Mouse (Mus musculus) left cerebral cortex, postnatal 10 days (tissue): Measurements from ENCODE around the gene Nudt15. TPM values are rescaled to one million over a fixed set of nuclear protein-coding genes. Genes with fewer than 3 reads are reported as not detected.
"Not testable (repeated sequence)": the region's sequence is repeated elsewhere in the genome, so short reads cannot be mapped to it uniquely, and the experiment has no call there.

Experiments
- DNase-seq, 2 experiments: peaks; one replicate each; pipeline ENCODE4 v3.0.0; 2021 to 2022; ENCODE audit warnings: low spot score in 2 of 2, mixed read lengths in 1 of 2; ENCODE audit errors: extremely low spot score in 1 of 2
- intact Hi-C: fragments of 180-260 bp; cut with DNase I; formaldehyde crosslinking; loops from one replicate; pipeline ENCODE4 v1.15.1; 2025
- total RNA-seq, 2 experiments: library from RNA; stranded (reverse); gene quantifications; 2 replicates each; pipeline ENCODE4 v1.2.3; 2021

Gene Nudt15
- 1 to 10 TPM; 6.9 to 7.9 TPM for total RNA-seq

GRCm38 (mm10) chr14:73548051-73548450 is at the start of gene Nudt15:
Gene Nudt15, minus strand, starts transcription at chr14:73548242.
- DNase-seq: no peak
- intact Hi-C loops: no loop called here

GRCm38 (mm10) chr14:73592166-73592565 is 44.1 kb upstream of the Nudt15 start:
- no peak for DNase-seq
- intact Hi-C loops: no loop called here

- no peak for DNase-seq
- intact Hi-C loops: no loop called here
Measured at GRCm38 (mm10) chr14:73588080-73588479, 40.0 kb upstream of the Nudt15 start.

- intact Hi-C loops: loop anchor here (10.0 kb wide), 2 partner anchors 1068 to 1128 kb away; partner anchors contain the start of gene Htr2a
- no peak for DNase-seq
Measured at GRCm38 (mm10) chr14:73576336-73576735, 28.3 kb upstream of the Nudt15 start.

GRCm38 (mm10) chr14:73574053-73574452 is 26.0 kb upstream of the Nudt15 start:
- no peak for DNase-seq
- intact Hi-C loops: loop anchor here (10.0 kb wide), 2 partner anchors 1071 to 1131 kb away; partner anchors contain the start of gene Htr2a

- intact Hi-C loops: loop anchor here (10.0 kb wide), 2 partner anchors 1074 to 1134 kb away; partner anchors contain the start of gene Htr2a
- DNase-seq: no peak
Measured at GRCm38 (mm10) chr14:73571143-73571542, 23.1 kb upstream of the Nudt15 start.

- intact Hi-C loops: loop anchor here (10.0 kb wide), 2 partner anchors 1075 to 1135 kb away; partner anchors contain the start of gene Htr2a
- not testable (repeated sequence) for DNase-seq
Measured at GRCm38 (mm10) chr14:73569831-73570230, 21.8 kb upstream of the Nudt15 start.

- DNase-seq: no peak
- intact Hi-C loops: no loop called here
Measured at GRCm38 (mm10) chr14:73553122-73553696, 5.2 kb upstream of the Nudt15 start.

GRCm38 (mm10) chr14:73552341-73553121 is 4.5 kb upstream of the Nudt15 start:
- intact Hi-C loops: no loop called here
- peak; percentile 87 to 98 for DNase-seq

- intact Hi-C loops: no loop called here
- no peak for DNase-seq
Measured at GRCm38 (mm10) chr14:73551164-73551563, 3.1 kb upstream of the Nudt15 start.

- intact Hi-C loops: no loop called here
- no peak for DNase-seq
Measured at GRCm38 (mm10) chr14:73550732-73551131, 2.7 kb upstream of the Nudt15 start.

GRCm38 (mm10) chr14:73550291-73550690 is 2.2 kb upstream of the Nudt15 start:
- intact Hi-C loops: no loop called here
- no peak for DNase-seq

- intact Hi-C loops: no loop called here
Measured at GRCm38 (mm10) chr14:73547034-73547433, 1.0 kb downstream of the Nudt15 start.

GRCm38 (mm10) chr14:73543781-73544180 is 4.3 kb downstream of the Nudt15 start:
- intact Hi-C loops: no loop called here
- no peak for DNase-seq

More at GRCm38 (mm10) chr14:73547034-73547433, 1.0 kb downstream of the Nudt15 start:
- no peak for DNase-seq

- no peak for DNase-seq
- intact Hi-C loops: no loop called here
Measured at GRCm38 (mm10) chr14:73535641-73536040, 12.4 kb downstream of the Nudt15 start.

- intact Hi-C loops: no loop called here
Measured at GRCm38 (mm10) chr14:73533755-73534465, 14.1 kb downstream of the Nudt15 start.

GRCm38 (mm10) chr14:73528661-73529060 is 19.4 kb downstream of the Nudt15 start:
- intact Hi-C loops, DNase-seq: not testable (repeated sequence)

More at GRCm38 (mm10) chr14:73533755-73534465, 14.1 kb downstream of the Nudt15 start:
- DNase-seq: no peak

GRCm38 (mm10) chr14:73524766-73525448 is 23.1 kb downstream of the Nudt15 start, which contains the start of gene Sucla2:
Gene Sucla2, plus strand, starts transcription at chr14:73525319.
- DNase-seq: peak; percentile 92 to 95
- intact Hi-C loops: no loop called here

- no peak for DNase-seq
- intact Hi-C loops: no loop called here
Measured at GRCm38 (mm10) chr14:73524136-73524535, 23.9 kb downstream of the Nudt15 start.
